Mouse (Mus musculus) erythroblast, adult 5-6 weeks (primary cell): ENCODE results near the gene Mrpl23. TPM values are rescaled to one million over a fixed set of nuclear protein-coding genes. Genes with fewer than 3 reads are reported as not detected.

ENCODE experiments used
- ATAC-seq: replicated peaks from 2 replicates; pipeline ENCODE4 v1.8.0; 2016; ENCODE audit warnings: moderate number of reproducible peaks, mild to moderate bottlenecking, moderate TSS enrichment, inconsistent platforms; ENCODE audit not compliant: poor library complexity, low FRiP score, severe bottlenecking
- total RNA-seq, 2 experiments: library from RNA; stranded (forward) in 1 of 2; stranded (reverse) in 1 of 2; fragments of 150-400 nt in 1 of 2; fragments of 200-764, 138-1000 nt in 1 of 2; gene quantifications; 2 replicates each; pipeline versions ENCODE4 v1.2.3 to v1.2.4; 2015 to 2017; ENCODE audit warnings: low replicate concordance in 2 of 2

The Mrpl23 gene
- total RNA-seq (2015; ENCODE audit: low replicate concordance) (not detected in 2 replicates), total RNA-seq (2017; ENCODE audit: low replicate concordance) (3.7 and 8.1 TPM in 2 replicates)

GRCm38 (mm10) chr7:142532671-142533058, at the start of gene Mrpl23:
Gene Mrpl23 (plus strand): TSS chr7:142532686.
- no peak for ATAC-seq

DNA sequence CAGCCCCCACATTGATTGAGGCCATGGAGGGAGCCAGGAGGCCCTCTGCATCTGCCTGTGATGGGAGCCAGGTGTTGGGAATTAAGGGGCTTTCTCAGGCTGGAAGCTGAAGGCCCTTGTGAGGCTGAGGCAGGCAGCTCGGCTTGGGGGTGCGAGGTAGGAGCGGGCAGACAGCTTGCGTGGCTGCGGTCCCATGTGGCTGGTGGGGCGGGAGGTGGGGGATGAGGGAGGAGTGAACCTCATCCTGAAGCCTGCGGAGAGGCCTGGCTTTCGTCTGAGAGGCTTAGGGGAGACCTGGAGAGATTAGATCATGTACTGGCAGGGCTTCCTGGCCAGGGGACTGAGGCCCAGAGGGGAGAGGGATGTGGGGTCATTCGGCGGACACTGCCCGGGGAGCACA, 49.4 kb upstream of the Mrpl23 start:
- ATAC-seq = no peak

GRCm38 (mm10) chr7:142484780-142485179, 47.7 kb upstream of the Mrpl23 start:
- ATAC-seq = no peak

GRCm38 (mm10) chr7:142486751-142487162, 45.7 kb upstream of the Mrpl23 start:
- no peak for ATAC-seq

GRCm38 (mm10) chr7:142487341-142487859, 45.1 kb upstream of the Mrpl23 start:
- no peak for ATAC-seq

GRCm38 (mm10) chr7:142488053-142488452, 44.4 kb upstream of the Mrpl23 start:
- no peak for ATAC-seq

GRCm38 (mm10) chr7:142493535-142493934, 39.0 kb upstream of the Mrpl23 start:
- no peak for ATAC-seq

DNA sequence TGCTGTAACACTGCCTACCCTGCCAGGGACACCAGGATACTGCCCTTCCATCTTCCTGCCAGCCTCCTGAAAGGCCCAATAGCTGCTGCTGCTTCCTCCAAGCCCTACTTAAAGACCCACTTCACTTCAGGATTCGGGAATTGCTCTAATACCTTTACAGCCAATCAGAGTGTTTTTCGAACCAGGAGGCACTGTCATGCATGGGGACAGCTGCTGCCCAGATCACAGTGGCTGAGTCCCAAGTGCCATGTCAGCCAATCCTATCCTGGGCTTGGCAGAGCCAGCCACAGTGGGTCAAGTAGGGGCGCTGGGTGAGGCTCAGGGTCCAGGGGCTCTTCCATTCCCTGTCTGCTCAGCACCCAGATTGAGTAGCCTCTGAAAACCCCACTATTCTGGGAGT, 36.3 kb upstream of the Mrpl23 start:
- ATAC-seq = no peak

- ATAC-seq = no peak
Observed at GRCm38 (mm10) chr7:142496800-142497199, 35.7 kb upstream of the Mrpl23 start.

GRCm38 (mm10) chr7:142497775-142498174, 34.7 kb upstream of the Mrpl23 start:
- ATAC-seq = no peak

- ATAC-seq = no peak
Observed at GRCm38 (mm10) chr7:142498575-142498974, 33.9 kb upstream of the Mrpl23 start, which contains the start of gene Tnnt3. Gene Tnnt3 (plus strand): TSS chr7:142498836.

DNA sequence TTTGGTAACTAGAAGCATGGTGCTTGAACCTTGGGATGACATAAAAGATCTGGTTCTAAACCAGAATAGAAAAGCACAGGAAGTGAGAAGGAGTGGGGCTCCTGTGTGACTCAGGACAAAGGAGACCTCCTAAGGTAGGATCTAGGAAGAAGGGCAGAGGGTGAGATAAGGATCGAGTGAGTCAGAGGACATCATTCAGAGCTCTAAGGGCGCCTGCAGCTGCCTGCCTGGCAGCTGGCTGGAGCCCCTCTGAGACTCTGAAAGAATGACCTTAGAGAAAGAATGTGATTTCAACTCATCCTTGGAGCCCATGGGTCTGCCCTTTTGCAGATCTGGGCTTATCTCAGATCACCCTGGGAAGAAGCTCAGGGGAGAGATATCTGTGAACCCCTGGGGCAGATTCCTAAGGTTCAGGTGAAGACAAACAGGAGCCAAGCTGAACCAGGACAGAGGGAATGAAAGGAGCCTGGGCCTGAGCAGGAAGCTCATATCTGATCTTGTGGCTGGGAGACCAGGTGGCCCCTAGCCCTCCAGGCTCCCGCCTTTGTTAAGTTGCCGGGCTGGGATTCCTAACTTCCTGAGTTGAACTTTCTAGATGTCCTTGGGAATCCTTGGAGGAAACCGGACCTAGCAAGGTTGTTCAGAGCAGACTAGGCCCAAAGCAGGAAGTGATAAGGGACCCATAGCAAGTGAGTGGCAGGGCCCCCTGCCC, 33.3 kb upstream of the Mrpl23 start:
- no peak for ATAC-seq

GRCm38 (mm10) chr7:142500032-142500431, 32.5 kb upstream of the Mrpl23 start:
- no peak for ATAC-seq

DNA sequence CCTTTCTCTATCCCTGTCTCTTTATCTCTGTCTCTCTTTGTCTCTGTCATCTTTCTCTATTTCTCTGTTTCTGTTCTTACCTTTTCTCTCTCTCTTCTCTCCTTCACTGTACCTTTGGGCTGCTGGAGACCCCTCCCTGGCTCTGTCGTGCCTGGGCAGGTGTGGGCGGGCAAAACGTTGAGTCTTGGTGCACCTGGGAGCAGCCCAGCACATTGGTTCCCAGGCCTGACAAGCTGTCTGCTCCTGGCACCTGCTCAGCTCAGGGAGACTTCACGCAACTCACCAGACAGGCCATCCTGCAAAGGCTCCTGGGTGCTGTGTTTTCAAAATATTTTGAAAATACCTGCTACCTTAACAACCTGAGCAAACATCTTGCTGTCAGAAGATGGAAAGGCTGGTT, 29.3 kb upstream of the Mrpl23 start:
- no peak for ATAC-seq

DNA sequence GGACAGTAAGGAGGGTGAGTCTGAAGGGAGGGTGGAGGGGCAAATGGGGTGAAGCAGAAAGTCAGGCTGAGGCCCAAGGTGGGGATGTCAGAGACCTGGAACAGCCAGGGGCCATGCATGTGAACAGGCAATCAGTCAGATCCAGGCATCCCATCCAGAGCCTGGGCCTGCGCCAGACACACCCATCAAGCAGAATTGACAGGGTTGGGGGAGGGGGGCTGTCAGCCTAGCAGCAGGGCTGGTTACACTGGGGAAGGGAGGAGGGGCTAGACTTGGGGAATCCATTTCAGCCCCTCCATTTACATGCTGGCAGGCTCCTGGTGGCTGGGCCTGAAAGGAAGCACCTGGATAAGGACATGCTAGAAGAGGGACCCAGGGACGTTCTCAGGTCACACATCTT, 26.5 kb upstream of the Mrpl23 start:
- no peak for ATAC-seq

GRCm38 (mm10) chr7:142506501-142506900, 26.0 kb upstream of the Mrpl23 start:
- no peak for ATAC-seq

- ATAC-seq = no peak
Observed at GRCm38 (mm10) chr7:142507453-142507852, 25.0 kb upstream of the Mrpl23 start.

- ATAC-seq = no peak
Observed at GRCm38 (mm10) chr7:142509518-142509917, 23.0 kb upstream of the Mrpl23 start.

- ATAC-seq = no peak
Observed at GRCm38 (mm10) chr7:142510021-142510777, 22.3 kb upstream of the Mrpl23 start.

GRCm38 (mm10) chr7:142514048-142514447, 18.4 kb upstream of the Mrpl23 start:
- ATAC-seq = no peak
